Mouse (Mus musculus): ENCODE data around the gene Tsku. TPM values are rescaled to one million over a fixed set of nuclear protein-coding genes. Genes with fewer than 3 reads are reported as not detected.

The Tsku gene
- total RNA-seq (2014; rRNA removed) (20.2 and 24.8 TPM in 2 replicates), polyA plus RNA-seq (2015; fragmentation: Nextera tagmentation; extraction: Ambion mirVana) (5.4 and 6.2 TPM in 2 replicates)

GRCm38 (mm10) chr7:98361063-98361652 is at the start of gene Tsku:
Tsku (minus strand) TSS chr7:98361328.
- Histone ChIP-seq H3K4me2 (ENCODE audit: low read depth) (peak within 1 kb of the TSS; percentile 91), H3K36me3 (ENCODE audit: insufficient read depth) (no peaks in the 10 kb centered on the region), H3K27me3 (ENCODE audit: insufficient read depth, low read length) (no peaks in the 10 kb centered on the region), H3K9me3 (ENCODE audit: low read length) (no peaks in the 10 kb centered on the region), H3K27ac (ENCODE audit: low read depth, low read length) (peak within 1 kb of the TSS; percentile 85), H3K9ac (peak within 1 kb of the TSS; percentile 89), H3K4me3 (ENCODE audit: low read depth, low read length) (peak within 1 kb of the TSS; percentile 81), H3K4me1 (ENCODE audit: insufficient read depth) (0 out of 2 replicates have a peak, but pooled peaks cover 7% of the 10 kb centered on the region)
- TF ChIP-seq CTCF (IDR thresholded peaks at IDR 0.05; ENCODE audit: low read depth): no peak; the same call in 1 of the 2 replicates
- ATAC-seq (peak; percentile 94), DNase-seq (peak; percentile 95)
- WGBS: 4% methylated on average over 52 of the region's 52 CpGs

DNA sequence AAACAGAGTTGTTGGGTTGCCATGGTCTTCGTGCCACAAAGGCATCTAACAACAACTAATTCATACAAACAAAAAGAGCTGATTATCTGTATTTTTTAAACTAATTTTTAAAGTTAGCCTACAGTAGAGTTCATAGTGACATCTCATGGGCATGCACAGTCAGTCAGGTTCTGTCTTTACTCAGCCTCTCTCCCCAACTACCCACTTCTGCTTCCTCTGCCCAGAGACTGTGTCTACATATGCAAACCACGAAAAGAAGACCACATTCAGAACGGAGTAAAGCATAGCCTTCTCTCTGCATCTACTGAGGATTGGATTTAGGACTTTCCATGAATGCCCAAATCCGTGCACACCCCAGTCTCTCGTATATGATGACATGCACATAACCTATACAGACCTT is 46.5 kb upstream of the Tsku start:
- ATAC-seq (no peak), DNase-seq (no peak)
- H3K27me3 ChIP-seq (ENCODE audit: insufficient read depth, low read length): no peaks in the 10 kb centered on the region
- H3K27ac ChIP-seq (ENCODE audit: low read depth, low read length): no peak overlapping the region
- no peaks in the 10 kb centered on the region for H3K9me3 ChIP-seq (ENCODE audit: low read length)
- no peaks in the 10 kb centered on the region for H3K36me3 ChIP-seq (ENCODE audit: insufficient read depth)
- 86% methylated on average over 5 of the region's 5 CpGs for WGBS
- 0 out of 2 replicates have a peak, but pooled peaks cover 8% of the 10 kb centered on the region for H3K4me1 ChIP-seq (ENCODE audit: insufficient read depth)
- H3K4me3 ChIP-seq (ENCODE audit: low read depth, low read length): no peak overlapping the region
- H3K4me2 ChIP-seq (ENCODE audit: low read depth): no peak overlapping the region
- no peak for TF ChIP-seq CTCF (IDR thresholded peaks at IDR 0.05; ENCODE audit: low read depth)
- no peak overlapping the region for H3K9ac ChIP-seq

- TF ChIP-seq CTCF (IDR thresholded peaks at IDR 0.05; ENCODE audit: low read depth): no peak
- Histone ChIP-seq H3K36me3 (ENCODE audit: insufficient read depth) (no peaks in the 10 kb centered on the region), H3K4me1 (ENCODE audit: insufficient read depth) (0 out of 2 replicates have a peak, but pooled peaks cover 8% of the 10 kb centered on the region), H3K9ac (no peak overlapping the region), H3K4me2 (ENCODE audit: low read depth) (no peak overlapping the region), H3K27me3 (ENCODE audit: insufficient read depth, low read length) (no peaks in the 10 kb centered on the region), H3K27ac (ENCODE audit: low read depth, low read length) (no peak overlapping the region), H3K9me3 (ENCODE audit: low read length) (no peaks in the 10 kb centered on the region), H3K4me3 (ENCODE audit: low read depth, low read length) (no peak overlapping the region)
- peak; percentile 92 for ATAC-seq
- 33% methylated on average over 4 of the region's 4 CpGs for WGBS
- peak; percentile 43 for DNase-seq
Measured at GRCm38 (mm10) chr7:98403996-98404395, 42.9 kb upstream of the Tsku start.

GRCm38 (mm10) chr7:98402582-98403574 is 41.8 kb upstream of the Tsku start:
- Histone ChIP-seq H3K9ac (no peak overlapping the region), H3K27ac (ENCODE audit: low read depth, low read length) (no peak overlapping the region), H3K9me3 (ENCODE audit: low read length) (no peaks in the 10 kb centered on the region), H3K36me3 (ENCODE audit: insufficient read depth) (no peaks in the 10 kb centered on the region), H3K27me3 (ENCODE audit: insufficient read depth, low read length) (no peaks in the 10 kb centered on the region), H3K4me1 (ENCODE audit: insufficient read depth) (0 out of 2 replicates have a peak, but pooled peaks cover 8% of the 10 kb centered on the region), H3K4me2 (ENCODE audit: low read depth) (no peak overlapping the region), H3K4me3 (ENCODE audit: low read depth, low read length) (no peak overlapping the region)
- ATAC-seq (peak; percentile 45; the same call in 1 of the 2 replicates), DNase-seq (no peak)
- no peak for TF ChIP-seq CTCF (IDR thresholded peaks at IDR 0.05; ENCODE audit: low read depth)
- WGBS: 28% methylated on average over 15 of the region's 15 CpGs

DNA sequence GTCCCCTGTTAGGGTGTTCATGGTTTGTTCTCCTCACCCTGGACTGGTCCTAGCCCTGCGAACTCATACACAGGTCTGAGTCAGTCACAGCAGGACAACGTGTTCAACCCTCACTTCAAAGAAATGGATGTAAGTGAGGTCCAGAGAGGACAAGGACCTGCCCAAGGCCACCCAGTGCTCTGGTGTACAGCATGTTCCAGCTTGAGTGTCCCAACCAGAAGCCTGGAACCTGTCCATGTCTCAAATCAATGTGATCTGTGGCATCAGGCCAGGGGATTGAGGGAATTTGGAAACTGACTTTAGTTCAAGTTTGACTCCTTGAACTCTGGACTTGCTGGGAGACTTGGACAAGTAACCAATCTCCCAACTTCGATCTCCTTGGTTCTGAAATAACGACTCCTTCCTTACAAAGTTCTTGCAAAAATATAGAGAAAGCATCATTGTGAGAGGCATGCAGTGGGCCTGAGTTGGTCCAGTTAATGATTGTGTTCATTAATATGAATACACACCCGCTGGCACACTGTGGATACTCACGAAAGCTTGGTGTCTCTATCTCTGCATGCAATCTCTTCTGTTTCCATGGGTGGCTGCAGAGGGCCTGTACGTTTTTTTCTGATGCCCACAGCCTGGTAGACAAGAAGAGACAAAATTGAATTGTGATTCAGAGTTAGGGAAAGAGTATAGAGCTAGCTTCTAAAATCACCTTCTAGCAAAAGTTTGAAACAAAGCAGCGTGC is 31.5 kb upstream of the Tsku start:
- Histone ChIP-seq H3K4me1 (ENCODE audit: insufficient read depth) (peaks cover 12% of the 10 kb centered on the region), H3K4me2 (ENCODE audit: low read depth) (no peak overlapping the region), H3K36me3 (ENCODE audit: insufficient read depth) (no peaks in the 10 kb centered on the region), H3K27me3 (ENCODE audit: insufficient read depth, low read length) (no peaks in the 10 kb centered on the region), H3K27ac (ENCODE audit: low read depth, low read length) (no peak overlapping the region), H3K9ac (no peak overlapping the region), H3K9me3 (ENCODE audit: low read length) (no peaks in the 10 kb centered on the region), H3K4me3 (ENCODE audit: low read depth, low read length) (no peak overlapping the region)
- no peak for TF ChIP-seq CTCF (IDR thresholded peaks at IDR 0.05; ENCODE audit: low read depth)
- no peak for ATAC-seq
- 71% methylated on average over 8 of the region's 8 CpGs for WGBS
- DNase-seq: no peak

DNA sequence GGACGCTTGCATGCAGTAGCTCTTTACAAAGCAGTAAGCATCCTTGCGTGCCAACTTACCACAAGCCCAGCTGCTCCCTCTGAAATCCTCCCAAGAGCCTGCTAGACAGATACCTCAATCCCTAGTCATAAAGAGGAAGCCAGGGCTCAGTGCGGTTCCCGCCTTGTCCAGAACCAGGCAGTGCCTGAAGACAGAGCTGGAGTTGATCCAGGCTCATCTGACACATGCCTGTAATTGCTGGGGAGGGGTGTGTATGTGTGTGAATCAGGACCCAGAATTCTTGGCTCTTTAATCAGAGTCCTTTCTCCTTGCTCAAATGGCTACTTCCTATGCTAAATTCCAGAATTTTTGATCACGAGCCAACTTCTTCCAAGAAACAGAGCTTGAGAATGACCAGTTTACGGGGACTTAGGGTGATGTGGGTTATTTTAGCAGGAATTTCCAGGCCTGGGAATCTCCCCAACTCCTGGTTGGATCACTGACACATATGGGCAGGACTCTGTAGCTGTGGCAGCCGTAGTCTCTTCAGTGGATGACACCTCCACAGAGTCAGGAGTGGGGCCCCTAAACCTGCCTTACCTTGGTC is 30.3 kb upstream of the Tsku start:
- Histone ChIP-seq H3K4me3 (ENCODE audit: low read depth, low read length) (no peak overlapping the region), H3K4me1 (ENCODE audit: insufficient read depth) (peaks cover 12% of the 10 kb centered on the region), H3K9ac (no peak overlapping the region), H3K36me3 (ENCODE audit: insufficient read depth) (no peaks in the 10 kb centered on the region), H3K4me2 (ENCODE audit: low read depth) (no peak overlapping the region), H3K9me3 (ENCODE audit: low read length) (no peaks in the 10 kb centered on the region), H3K27ac (ENCODE audit: low read depth, low read length) (0 out of 2 replicates have a peak overlapping the region, but pooled peaks have one; percentile 21), H3K27me3 (ENCODE audit: insufficient read depth, low read length) (no peaks in the 10 kb centered on the region)
- DNase-seq (peak; percentile 69), ATAC-seq (peak; percentile 83)
- 40% methylated on average over 7 of the region's 7 CpGs for WGBS
- TF ChIP-seq CTCF (IDR thresholded peaks at IDR 0.05; ENCODE audit: low read depth): no peak

All from forebrain, postnatal 0 days (tissue).